Mouse (Mus musculus) neural tube, embryonic 15.5 days (tissue): ENCODE data around the gene Slc2a9. TPM values are rescaled to one million over a fixed set of nuclear protein-coding genes. Genes with fewer than 3 reads are reported as not detected.

Source experiments
- ATAC-seq: fragments of 200-750 bp; cut with Nextera tagmentation; 2 replicates; pipeline ENCODE4 v1.8.0; 2017; ENCODE audit warnings: mild to moderate bottlenecking, moderate TSS enrichment, moderate library complexity; ENCODE audit not compliant: low FRiP score
- H3K27ac ChIP-seq: fragments of 300-500 bp; sonication (generic); replicated peaks from 2 replicates; pipeline ENCODE4 v1.5.1; 2015; ENCODE audit warnings: mild to moderate bottlenecking, inconsistent platforms
- H3K27me3 ChIP-seq: fragments of 300-500 bp; sonication (generic); replicated peaks from 2 replicates; pipeline ENCODE4 v1.6.1; 2015; ENCODE audit warnings: inconsistent platforms
- H3K36me3 ChIP-seq: fragments of 300-500 bp; sonication (generic); 2 replicates; pipeline ENCODE4 v1.6.1; 2015; ENCODE audit warnings: inconsistent platforms
- H3K4me1 ChIP-seq: fragments of 300-500 bp; sonication (generic); 2 replicates; pipeline ENCODE4 v1.6.1; 2015; ENCODE audit warnings: inconsistent platforms
- H3K4me2 ChIP-seq: fragments of 300-500 bp; sonication (generic); 2 replicates; pipeline ENCODE4 v1.6.1; 2015; ENCODE audit warnings: inconsistent platforms, mild to moderate bottlenecking, moderate library complexity
- H3K4me3 ChIP-seq: fragments of 300-500 bp; sonication (generic); replicated peaks from 2 replicates; pipeline ENCODE4 v1.5.1; 2015; ENCODE audit warnings: mild to moderate bottlenecking, inconsistent platforms
- H3K9ac ChIP-seq: fragments of 300-500 bp; sonication (generic); replicated peaks from 2 replicates; pipeline ENCODE4 v1.6.1; 2015; ENCODE audit warnings: mild to moderate bottlenecking, inconsistent platforms
- H3K9me3 ChIP-seq: fragments of 300-500 bp; sonication (generic); replicated peaks from 2 replicates; pipeline ENCODE4 v1.6.1; 2016; ENCODE audit warnings: inconsistent platforms
- WGBS: fragments of 180-500 bp; shearing (Covaris S2); methylation state at CpG from one replicate; pipeline ENCODE4 v1.1.7; 2015; ENCODE audit warnings: mixed read lengths; 5-methylcytosine and 5-hydroxymethylcytosine counted together
- polyA plus RNA-seq: library from polyadenylated mRNA; unstranded; fragments of >200 nt; fragmentation: Nextera tagmentation; extraction: Ambion mirVana; gene quantifications from 2 replicates; pipeline ENCODE4 v1.2.1, GENCODE M21; 2015

Slc2a9 gene
- polyA plus RNA-seq, 1 experiment from 2014 or later, result 0.44 TPM

DNA sequence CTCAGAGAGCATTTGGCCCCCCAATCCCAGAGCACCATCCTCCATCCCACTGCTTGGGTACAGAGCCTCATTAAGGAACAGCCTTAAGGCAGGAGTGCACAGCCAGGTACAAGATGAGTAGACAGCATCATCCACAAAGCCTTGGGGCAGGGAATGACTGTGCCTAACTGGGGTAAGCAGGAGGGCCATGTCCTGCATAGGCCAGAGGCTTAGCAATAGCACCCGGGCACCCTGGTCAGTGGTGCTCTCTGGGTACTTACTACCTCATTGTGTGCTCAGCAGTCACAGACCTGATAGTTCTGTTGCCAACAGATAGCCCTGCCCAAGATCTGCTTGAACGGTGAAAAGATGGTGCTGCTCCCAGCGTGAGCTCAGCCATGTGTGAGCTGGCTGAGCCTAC lies 52.0 kb downstream of the Slc2a9 start:
- no peaks in the 10 kb centered on the region for H3K27me3 ChIP-seq
- H3K9ac ChIP-seq, result no peak overlapping the region
- H3K36me3 ChIP-seq, result no peaks in the 10 kb centered on the region
- H3K4me3 ChIP-seq, result no peak overlapping the region
- H3K9me3 ChIP-seq, result no peaks in the 10 kb centered on the region
- 87% methylated on average over 3 of the region's 3 CpGs for WGBS
- ATAC-seq, result no peak
- H3K4me1 ChIP-seq, result no peaks in the 10 kb centered on the region
- no peak overlapping the region for H3K27ac ChIP-seq
- H3K4me2 ChIP-seq, result no peak overlapping the region

- Histone ChIP-seq H3K9ac (no peak overlapping the region), H3K9me3 (no peaks in the 10 kb centered on the region), H3K4me1 (no peaks in the 10 kb centered on the region), H3K4me2 (no peak overlapping the region), H3K36me3 (no peaks in the 10 kb centered on the region), H3K4me3 (no peak overlapping the region), H3K27ac (no peak overlapping the region), H3K27me3 (no peaks in the 10 kb centered on the region)
- 90% methylated on average over 8 of the region's 8 CpGs for WGBS
- no peak for ATAC-seq
These were observed 53.3 kb downstream of the Slc2a9 start for GRCm38 (mm10) chr5:38449607-38450006.

DNA sequence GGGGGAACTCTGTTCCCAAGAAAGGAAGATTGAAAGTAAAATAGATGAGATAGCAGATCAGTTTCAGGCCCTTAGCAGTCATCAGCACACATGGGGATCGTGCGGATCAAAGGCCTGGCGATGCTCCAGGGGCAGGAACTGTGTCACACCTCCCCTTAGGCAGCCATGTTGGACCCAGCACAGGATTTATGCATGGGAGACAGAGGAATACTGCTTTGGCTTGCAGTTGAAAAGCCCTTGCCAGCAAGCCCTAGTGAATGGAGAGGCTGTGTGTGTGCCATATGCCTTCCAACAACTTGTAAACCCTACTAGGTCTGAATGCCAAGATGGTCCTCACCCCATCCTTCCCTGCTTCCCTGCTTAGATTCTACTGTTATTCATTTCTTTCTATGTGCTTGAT lies 54.8 kb downstream of the Slc2a9 start:
- Histone ChIP-seq H3K36me3 (no peaks in the 10 kb centered on the region), H3K9me3 (no peaks in the 10 kb centered on the region), H3K9ac (no peak overlapping the region), H3K27me3 (no peaks in the 10 kb centered on the region), H3K4me3 (no peak overlapping the region), H3K27ac (no peak overlapping the region), H3K4me1 (no peaks in the 10 kb centered on the region), H3K4me2 (no peak overlapping the region)
- WGBS, result 82% methylated on average over 3 of the region's 3 CpGs
- no peak; the same call in 1 of the 2 replicates for ATAC-seq

GRCm38 (mm10) chr5:38446316-38446975 lies 56.5 kb downstream of the Slc2a9 start:
- H3K27ac ChIP-seq, result no peak overlapping the region; the same call in 1 of the 2 replicates
- H3K9ac ChIP-seq, result no peak overlapping the region
- ATAC-seq, result no peak
- no peaks in the 10 kb centered on the region for H3K9me3 ChIP-seq
- peaks cover 3% of the 10 kb centered on the region; the same call in 1 of the 2 replicates for H3K4me1 ChIP-seq
- no peaks in the 10 kb centered on the region for H3K27me3 ChIP-seq
- H3K36me3 ChIP-seq, result no peaks in the 10 kb centered on the region
- WGBS, result 70% methylated on average over 14 of the region's 14 CpGs
- no peak overlapping the region for H3K4me3 ChIP-seq
- H3K4me2 ChIP-seq, result no peak overlapping the region

DNA sequence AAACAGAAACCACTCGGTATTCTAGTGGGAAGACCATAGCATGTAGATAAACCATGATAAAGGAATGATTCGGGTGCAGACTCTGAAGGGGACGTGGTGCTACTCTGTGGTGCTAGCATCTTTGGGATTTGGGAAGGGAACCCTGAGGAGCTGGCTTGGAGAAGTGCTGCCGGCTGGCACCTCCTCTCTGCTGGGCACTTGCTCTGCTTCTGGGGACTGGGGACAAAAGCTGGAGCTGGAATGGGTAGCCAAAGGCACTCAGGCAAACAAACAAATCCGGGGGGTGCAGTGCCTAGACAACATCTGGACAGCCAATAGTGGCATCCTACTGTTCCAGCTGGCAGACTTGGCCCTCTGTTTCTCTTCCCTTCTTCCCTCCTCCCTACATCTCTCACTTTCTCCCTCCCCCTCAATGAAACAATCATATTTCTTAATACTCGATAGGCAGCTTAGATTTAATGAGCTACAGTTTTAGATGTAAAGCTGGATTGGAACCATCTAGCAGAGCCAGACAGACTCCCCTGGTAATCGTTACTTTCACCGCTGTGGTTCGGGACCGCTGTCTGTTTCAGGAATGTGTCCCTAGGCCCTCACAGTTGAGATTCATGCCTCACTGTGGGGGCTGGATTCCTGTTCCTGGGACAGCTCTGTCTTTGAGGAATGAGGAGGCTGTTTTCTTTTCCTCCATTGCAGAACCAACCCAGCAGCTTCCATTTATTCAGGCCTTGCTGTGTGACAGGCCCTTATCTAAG lies 61.7 kb downstream of the Slc2a9 start:
- ATAC-seq, result peak; percentile 75
- Histone ChIP-seq H3K36me3 (no peaks in the 10 kb centered on the region), H3K4me2 (no peak overlapping the region), H3K9ac (no peak overlapping the region), H3K27me3 (no peaks in the 10 kb centered on the region), H3K27ac (0 out of 2 replicates have a peak overlapping the region, but pooled peaks have one; percentile 28), H3K4me1 (peaks cover 8% of the 10 kb centered on the region), H3K9me3 (no peaks in the 10 kb centered on the region), H3K4me3 (no peak overlapping the region)
- 55% methylated on average over 10 of the region's 10 CpGs for WGBS

- no peak for ATAC-seq
- no peak overlapping the region for H3K4me2 ChIP-seq
- peaks cover 8% of the 10 kb centered on the region for H3K4me1 ChIP-seq
- H3K27me3 ChIP-seq, result no peaks in the 10 kb centered on the region
- 87% methylated on average over 9 of the region's 9 CpGs for WGBS
- no peak overlapping the region for H3K9ac ChIP-seq
- H3K9me3 ChIP-seq, result no peaks in the 10 kb centered on the region
- H3K27ac ChIP-seq, result no peak overlapping the region
- H3K36me3 ChIP-seq, result no peaks in the 10 kb centered on the region
- no peak overlapping the region for H3K4me3 ChIP-seq
These were observed 62.5 kb downstream of the Slc2a9 start for GRCm38 (mm10) chr5:38440252-38441005.

DNA sequence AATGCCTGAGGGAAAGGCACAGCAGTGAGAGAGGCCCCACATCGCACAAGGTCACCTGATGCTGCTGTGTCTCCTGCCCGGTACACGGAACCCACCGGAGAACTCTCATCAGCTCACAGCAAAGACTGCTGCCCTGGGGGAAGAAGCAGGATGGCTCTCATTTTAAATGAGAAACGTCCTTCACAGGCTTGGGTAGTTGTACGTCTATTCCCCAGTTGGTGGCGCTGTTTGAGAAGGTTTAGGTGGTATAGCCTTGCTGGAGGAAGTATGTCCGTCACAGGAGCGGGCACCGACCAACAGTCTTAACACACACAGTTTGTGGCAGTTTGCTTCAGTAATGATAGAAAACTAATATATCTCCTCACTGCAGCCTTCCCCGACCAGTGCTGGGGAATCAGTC lies 66.3 kb downstream of the Slc2a9 start:
- Histone ChIP-seq H3K4me2 (no peak overlapping the region), H3K27ac (no peak overlapping the region), H3K4me3 (no peak overlapping the region), H3K9me3 (no peaks in the 10 kb centered on the region), H3K36me3 (no peaks in the 10 kb centered on the region), H3K27me3 (no peaks in the 10 kb centered on the region), H3K9ac (no peak overlapping the region), H3K4me1 (peaks cover 7% of the 10 kb centered on the region)
- 96% methylated on average over 11 of the region's 11 CpGs for WGBS
- ATAC-seq, result no peak

- no peak overlapping the region for H3K9ac ChIP-seq
- no peaks in the 10 kb centered on the region for H3K36me3 ChIP-seq
- H3K27ac ChIP-seq, result no peak overlapping the region
- H3K27me3 ChIP-seq, result no peaks in the 10 kb centered on the region
- WGBS, result 65% methylated on average over 3 of the region's 3 CpGs
- H3K4me2 ChIP-seq, result no peak overlapping the region
- ATAC-seq, result no peak
- H3K9me3 ChIP-seq, result no peaks in the 10 kb centered on the region
- H3K4me3 ChIP-seq, result no peak overlapping the region
- H3K4me1 ChIP-seq, result no peaks in the 10 kb centered on the region
These were observed 68.1 kb downstream of the Slc2a9 start for GRCm38 (mm10) chr5:38434875-38435274.

DNA sequence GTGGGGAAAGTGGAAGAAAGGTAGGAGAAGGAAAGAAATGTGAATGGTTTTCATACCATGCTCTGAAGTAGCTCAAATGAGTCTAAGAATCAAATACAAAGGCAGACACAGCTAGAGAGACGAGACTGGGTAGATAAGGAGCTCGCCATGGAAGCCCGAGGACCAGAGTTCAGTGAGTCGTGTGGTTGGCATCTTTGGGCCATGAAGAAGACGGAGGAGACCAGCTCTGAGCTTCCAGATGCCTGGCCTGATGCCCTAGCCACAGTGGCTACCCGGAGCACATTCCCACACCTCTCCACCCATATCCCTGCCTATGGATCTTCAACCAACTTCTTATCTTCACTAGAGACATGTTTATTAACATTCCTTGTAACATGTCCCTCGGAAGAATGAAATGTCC lies 71.7 kb downstream of the Slc2a9 start:
- Histone ChIP-seq H3K9me3 (no peaks in the 10 kb centered on the region), H3K27me3 (no peaks in the 10 kb centered on the region), H3K27ac (no peak overlapping the region), H3K36me3 (no peaks in the 10 kb centered on the region), H3K4me2 (no peak overlapping the region), H3K4me3 (no peak overlapping the region), H3K4me1 (no peaks in the 10 kb centered on the region), H3K9ac (no peak overlapping the region)
- ATAC-seq, result no peak
- 87% methylated on average over 7 of the region's 7 CpGs for WGBS

DNA sequence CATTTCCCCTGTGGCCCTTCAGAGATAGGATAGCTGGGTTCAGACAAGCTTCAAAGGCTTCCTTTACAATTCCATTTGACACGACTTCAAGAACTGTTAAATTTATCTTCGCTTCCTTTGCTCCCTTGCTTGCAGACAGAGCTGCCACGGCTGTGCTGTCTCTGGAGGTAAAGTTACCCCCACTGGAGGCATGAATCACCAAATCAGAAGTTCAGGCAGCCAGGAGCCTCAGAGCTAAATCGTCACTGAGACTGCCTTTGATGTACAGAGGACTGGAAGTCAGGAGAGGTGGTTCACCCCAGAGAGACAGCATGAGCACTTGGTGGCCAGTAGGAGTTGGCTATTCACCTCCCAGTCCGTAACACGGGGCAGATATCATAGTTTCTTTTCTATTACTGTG lies 73.8 kb downstream of the Slc2a9 start:
- H3K4me3 ChIP-seq, result no peak overlapping the region
- H3K36me3 ChIP-seq, result no peaks in the 10 kb centered on the region
- H3K9ac ChIP-seq, result no peak overlapping the region
- whole genome bisulfite sequencing, result 66% methylated on average over 6 of the region's 6 CpGs
- H3K9me3 ChIP-seq, result no peaks in the 10 kb centered on the region
- H3K27ac ChIP-seq, result no peak overlapping the region
- H3K27me3 ChIP-seq, result no peaks in the 10 kb centered on the region
- H3K4me2 ChIP-seq, result no peak overlapping the region
- ATAC-seq, result no peak
- no peaks in the 10 kb centered on the region for H3K4me1 ChIP-seq

DNA sequence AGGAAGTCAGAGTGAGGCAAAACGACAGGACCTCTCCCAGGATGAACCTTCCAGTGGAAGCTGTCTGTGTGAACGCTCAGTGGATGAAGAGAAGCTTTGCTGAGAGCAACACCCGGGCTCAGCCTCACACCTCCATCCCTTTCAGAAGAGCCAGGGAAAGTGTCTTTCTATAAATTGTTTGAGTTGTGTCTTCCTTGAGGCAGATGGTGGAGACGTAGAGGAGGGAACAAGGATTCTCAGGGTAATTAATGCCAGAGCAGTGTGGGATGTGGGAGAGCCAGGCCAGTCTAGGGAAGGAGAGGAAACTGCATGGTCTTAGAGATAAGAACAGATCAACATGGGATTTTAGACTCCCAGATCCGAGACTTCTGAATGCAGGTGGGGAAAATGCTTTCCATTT lies 75.2 kb downstream of the Slc2a9 start:
- no peak overlapping the region for H3K27ac ChIP-seq
- H3K36me3 ChIP-seq, result no peaks in the 10 kb centered on the region
- no peak overlapping the region for H3K4me3 ChIP-seq
- no peaks in the 10 kb centered on the region for H3K9me3 ChIP-seq
- H3K27me3 ChIP-seq, result no peaks in the 10 kb centered on the region
- no peaks in the 10 kb centered on the region for H3K4me1 ChIP-seq
- no peak overlapping the region for H3K4me2 ChIP-seq
- no peak overlapping the region for H3K9ac ChIP-seq
- 74% methylated on average over 5 of the region's 5 CpGs for WGBS
- ATAC-seq, result no peak

GRCm38 (mm10) chr5:38425569-38425968 lies 77.4 kb downstream of the Slc2a9 start:
- 95% methylated on average over 6 of the region's 6 CpGs for WGBS
- ATAC-seq, result no peak
- peaks cover 4% of the 10 kb centered on the region; the same call in 1 of the 2 replicates for H3K4me1 ChIP-seq

More at GRCm38 (mm10) chr5:38425569-38425968, 77.4 kb downstream of the Slc2a9 start:
- Histone ChIP-seq H3K9me3 (no peaks in the 10 kb centered on the region), H3K4me2 (no peak overlapping the region), H3K27ac (no peak overlapping the region), H3K9ac (no peak overlapping the region), H3K4me3 (no peak overlapping the region), H3K36me3 (no peaks in the 10 kb centered on the region), H3K27me3 (no peaks in the 10 kb centered on the region)
